Mouse (Mus musculus) olfactory bulb, adult 2 months (tissue): ENCODE measurements at regions not wholly inside any gene's neighbourhood (a gene's known extent, or its start where the extent isn't known, plus 50 kb on each side); places are given as distances from the start of the nearest gene placed in this dataset.

ENCODE experiments used
- H3K27ac ChIP-seq: fragments of 200-500 bp; 2 replicates; pipeline ENCODE4 v1.5.1; 2012; ENCODE audit warnings: low read depth, low read length; ENCODE audit not compliant: insufficient read depth
- H3K4me1 ChIP-seq: fragments of 200-500 bp; 2 replicates; pipeline ENCODE4 v1.6.1; 2012; ENCODE audit warnings: low read length; ENCODE audit not compliant: control insufficient read depth, insufficient read depth
- H3K4me3 ChIP-seq: fragments of 200-500 bp; 2 replicates; pipeline ENCODE4 v1.5.1; 2012; ENCODE audit warnings: mild to moderate bottlenecking, low read depth, low read length, moderate library complexity; ENCODE audit not compliant: insufficient read depth
- CTCF ChIP-seq: fragments of 200-500 bp; IDR thresholded peaks from 2 replicates; pipeline ENCODE4 v1.5.1; 2012; ENCODE audit warnings: low read depth, mild to moderate bottlenecking, low read length, moderate library complexity; ENCODE audit not compliant: insufficient read depth
- POLR2A ChIP-seq: fragments of 200-500 bp; IDR thresholded peaks from 2 replicates; pipeline ENCODE4 v1.6.1; 2012; ENCODE audit warnings: mild to moderate bottlenecking, low read depth, low read length, moderate library complexity; ENCODE audit not compliant: insufficient read depth
- WGBS: fragments of 180-500 bp; shearing (Covaris S2); methylation state at CpG from one replicate; pipeline ENCODE4 v1.1.7; 2018; 5-methylcytosine and 5-hydroxymethylcytosine counted together

- WGBS, result 86% methylated on average over 4 of the region's 4 CpGs
- Histone ChIP-seq H3K27ac (no peak overlapping the region), H3K4me1 (no peaks in the 10 kb centered on the region), H3K4me3 (no peak overlapping the region)
- TF ChIP-seq CTCF, result no peak
- TF ChIP-seq POLR2A, result no peak
These were observed 500.2 kb upstream of the Plxna2 start for GRCm38 (mm10) chr1:194117631-194118360.

GRCm38 (mm10) chr1:194114399-194114798 is 503.6 kb upstream of the Plxna2 start:
- WGBS, result 85% methylated on average over 1 of the region's 1 CpGs
- Histone ChIP-seq H3K4me1 (no peaks in the 10 kb centered on the region), H3K27ac (no peak overlapping the region), H3K4me3 (no peak overlapping the region)
- TF ChIP-seq CTCF (no peak), POLR2A (no peak)

- Histone ChIP-seq H3K4me3 (no peak overlapping the region), H3K27ac (no peak overlapping the region), H3K4me1 (no peaks in the 10 kb centered on the region)
- 61% methylated on average over 2 of the region's 2 CpGs for WGBS
- TF ChIP-seq POLR2A (no peak), CTCF (no peak)
These were observed 506.1 kb upstream of the Plxna2 start for GRCm38 (mm10) chr1:194111931-194112330.

GRCm38 (mm10) chr1:194109172-194110071 is 508.6 kb upstream of the Plxna2 start:
- TF ChIP-seq CTCF (no peak), POLR2A (no peak)
- Histone ChIP-seq H3K4me3 (no peak overlapping the region), H3K4me1 (no peaks in the 10 kb centered on the region), H3K27ac (no peak overlapping the region)
- WGBS, result 90% methylated on average over 5 of the region's 5 CpGs

DNA sequence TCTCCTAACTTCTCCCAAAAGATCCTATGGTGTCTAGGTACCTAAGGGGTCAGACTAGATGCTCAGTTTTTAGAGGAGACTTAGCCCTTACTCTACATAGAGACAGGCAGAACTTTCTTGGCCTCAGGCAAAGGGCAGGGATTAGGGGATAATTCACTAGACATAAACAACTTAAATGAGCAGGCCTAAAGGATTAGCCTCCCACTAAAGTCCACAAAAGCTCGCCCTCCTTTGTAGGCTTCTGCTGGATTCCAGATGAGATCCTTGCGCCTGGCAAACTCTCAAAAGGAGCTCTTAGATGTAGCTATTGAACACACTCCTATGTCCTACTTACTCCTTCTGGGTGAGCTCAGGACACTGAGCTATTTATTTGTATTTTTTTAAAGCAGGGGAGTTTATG is 509.9 kb upstream of the Plxna2 start:
- WGBS, result 82% methylated on average over 2 of the region's 2 CpGs

DNA sequence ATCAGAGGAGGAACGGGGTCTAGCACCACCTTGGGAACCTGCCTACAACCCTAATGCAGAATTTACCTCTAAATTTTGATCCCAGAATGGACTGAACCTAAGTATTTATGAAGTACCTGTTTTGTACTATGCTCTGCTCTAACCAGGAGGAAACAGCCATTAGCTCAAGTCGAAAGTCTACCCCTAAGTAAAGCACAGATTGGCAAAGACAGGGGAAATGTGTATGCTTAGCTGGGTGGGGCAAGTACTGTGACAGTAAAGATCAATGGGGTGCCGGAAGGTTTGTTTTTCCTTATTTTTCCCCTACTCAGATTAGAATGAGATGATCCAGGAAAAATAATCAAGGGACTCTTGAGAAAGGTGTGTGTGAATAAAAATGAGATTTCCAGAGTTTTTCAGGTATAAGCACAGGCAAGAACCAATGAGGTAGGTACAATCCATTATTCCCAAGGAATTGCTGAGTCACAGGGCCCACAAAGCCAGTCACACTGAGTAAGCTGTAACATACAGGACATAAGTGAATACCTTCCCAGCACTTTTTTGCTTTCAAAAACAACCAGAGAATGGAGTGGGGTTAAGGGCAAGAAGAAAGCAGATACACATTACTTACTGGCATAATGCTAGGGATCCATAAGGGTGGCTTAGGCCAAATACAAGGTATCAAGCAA is 510.6 kb upstream of the Plxna2 start:
- no peaks in the 10 kb centered on the region for H3K4me1 ChIP-seq
- H3K4me3 ChIP-seq, result no peak overlapping the region
- no peak for TF ChIP-seq POLR2A
- TF ChIP-seq CTCF, result no peak
- no peak overlapping the region for H3K27ac ChIP-seq
- WGBS, result 94% methylated on average over 3 of the region's 3 CpGs

More for the DNA sequence above, 509.9 kb upstream of the Plxna2 start:
- Histone ChIP-seq H3K4me1 (no peaks in the 10 kb centered on the region), H3K4me3 (no peak overlapping the region), H3K27ac (no peak overlapping the region)
- TF ChIP-seq CTCF (no peak), POLR2A (no peak)

DNA sequence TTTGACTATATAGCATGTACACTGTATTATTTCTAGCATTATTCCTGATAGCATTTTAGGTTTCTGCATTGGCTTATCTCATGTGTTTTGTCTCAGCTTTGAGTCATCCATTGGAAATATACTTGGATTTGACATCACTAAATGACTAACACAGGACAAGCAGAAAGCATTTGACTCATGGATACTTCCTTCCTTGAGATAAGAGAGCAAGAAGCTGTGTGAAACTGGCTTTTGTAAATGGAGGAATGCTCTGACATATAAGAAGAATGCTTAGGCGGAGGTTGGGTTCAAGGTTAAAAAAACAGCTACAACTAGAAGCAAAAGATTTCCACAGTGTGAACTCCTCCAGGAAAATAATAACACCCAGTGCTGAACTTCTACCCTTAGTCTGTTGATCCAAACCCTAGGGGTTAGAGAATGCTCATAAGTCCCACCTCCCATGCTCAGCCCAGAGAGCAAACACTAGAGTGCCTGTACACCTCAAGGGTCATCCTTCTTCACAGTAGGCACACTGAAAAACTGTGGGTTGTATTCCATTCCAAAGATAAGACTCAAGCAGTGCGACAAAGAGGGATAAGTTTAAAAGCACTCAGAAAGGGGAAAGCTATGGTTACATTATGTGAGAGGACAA is 528.0 kb upstream of the Plxna2 start:
- no peak overlapping the region for H3K4me3 ChIP-seq
- 77% methylated on average over 2 of the region's 2 CpGs for WGBS
- no peaks in the 10 kb centered on the region for H3K4me1 ChIP-seq
- TF ChIP-seq POLR2A, result no peak
- no peak for TF ChIP-seq CTCF
- no peak overlapping the region for H3K27ac ChIP-seq

GRCm38 (mm10) chr1:194058512-194058911 is 559.5 kb upstream of the Plxna2 start:
- 90% methylated on average over 5 of the region's 5 CpGs for WGBS
- TF ChIP-seq POLR2A (no peak), CTCF (no peak)
- Histone ChIP-seq H3K4me1 (no peaks in the 10 kb centered on the region), H3K4me3 (no peak overlapping the region), H3K27ac (no peak overlapping the region)
